Mouse (Mus musculus): Measurements from ENCODE around the gene Mark2.

- no peak for TF ChIP-seq CTCF (IDR thresholded peaks at IDR 0.05; ENCODE audit: low read depth)
- TF ChIP-seq EP300 (optimal IDR thresholded peaks at IDR 0.05): no peak
These were observed 8.3 kb upstream of the Mark2 start for GRCm38 (mm10) chr19:7349993-7350392.

All from stomach, postnatal 0 days (tissue).